Mouse (Mus musculus) heart, adult 2 months (tissue): ENCODE measurements around the gene Scnn1a. TPM values are rescaled to one million over a fixed set of nuclear protein-coding genes. Genes with fewer than 3 reads are reported as not detected.

Experiments used
- DNase-seq, 2 experiments: peaks; one replicate each; pipeline ENCODE4 v3.0.0; 2021
- H3K27ac ChIP-seq: fragments of 200-600 bp; 2 replicates; pipeline ENCODE4 v1.8.1; 2022
- H3K27me3 ChIP-seq: fragments of 200-500 bp; 2 replicates; pipeline ENCODE4 v1.6.1; 2012; ENCODE audit warnings: mild to moderate bottlenecking, low read length, inconsistent platforms, mixed read lengths; ENCODE audit not compliant: control insufficient read depth, insufficient read depth
- H3K36me3 ChIP-seq: fragments of 200-500 bp; 2 replicates; pipeline ENCODE4 v1.6.1; 2012; ENCODE audit warnings: low read length, inconsistent platforms; ENCODE audit not compliant: control insufficient read depth, insufficient read depth
- H3K4me1 ChIP-seq: fragments of 200-500 bp; 2 replicates; pipeline ENCODE4 v1.6.1; 2011; ENCODE audit warnings: low read length; ENCODE audit not compliant: control insufficient read depth, insufficient read depth
- H3K4me3 ChIP-seq: fragments of 200-600 bp; 2 replicates; pipeline ENCODE4 v1.8.1; 2022
- H3K79me2 ChIP-seq: fragments of 200-500 bp; replicated peaks from 2 replicates; pipeline ENCODE4 v1.6.1; 2012; ENCODE audit warnings: mild to moderate bottlenecking, inconsistent platforms, low read length, moderate library complexity, mixed read lengths; ENCODE audit not compliant: control insufficient read depth, insufficient read depth
- H3K9ac ChIP-seq: fragments of 200-500 bp; 2 replicates; pipeline ENCODE4 v1.6.1; 2012; ENCODE audit warnings: low read depth, mild to moderate bottlenecking, control low read depth, inconsistent platforms, low read length, mixed read lengths
- CTCF ChIP-seq: fragments of 200-600 bp; IDR thresholded peaks from 2 replicates; pipeline ENCODE4 v1.8.1; 2022; ENCODE audit warnings: antibody characterized with exemption, mild to moderate bottlenecking, moderate library complexity
- EP300 ChIP-seq: fragments of 200-500 bp; IDR thresholded peaks from 2 replicates; pipeline ENCODE4 v1.6.1; 2011; ENCODE audit warnings: low read depth, low read length, control low read depth; ENCODE audit not compliant: insufficient read depth
- POLR2A ChIP-seq: fragments of 200-500 bp; IDR thresholded peaks from 2 replicates; pipeline ENCODE4 v1.6.1; 2011; ENCODE audit warnings: mild to moderate bottlenecking, low read depth, low read length, control low read depth; ENCODE audit not compliant: insufficient read depth
- WGBS: fragments of 180-500 bp; shearing (Covaris S2); methylation state at CpG from one replicate; pipeline ENCODE4 v1.1.7; 2018; 5-methylcytosine and 5-hydroxymethylcytosine counted together
- intact Hi-C: fragments of 180-260 bp; cut with DNase I; formaldehyde crosslinking; loops from one replicate; pipeline ENCODE4 v1.15.1; 2025
- polyA plus RNA-seq: library from polyadenylated mRNA; depleted of rRNA; stranded (reverse); fragments of >200 nt; gene quantifications from 2 replicates; pipeline ENCODE4 v1.2.3, GENCODE M21; 2012
- total RNA-seq, 2 experiments: library from RNA; stranded (reverse); gene quantifications; 2 replicates each; pipeline ENCODE4 v1.2.3; 2021

Gene Scnn1a
- total and polyA plus RNA-seq, 3 experiments: 0.37 to 3.1 (median 0.75) TPM

- H3K27ac ChIP-seq: peak overlapping the region; percentile 98
- peak overlapping the region; percentile 83 for H3K9ac ChIP-seq
- DNase-seq: peak in 1 of 2 experiments; percentile 66
- TF ChIP-seq EP300 (no peak), POLR2A (0 out of 2 replicates have a peak, but pooled peaks have one; percentile 14)
- no peaks in the 10 kb centered on the region for H3K79me2 ChIP-seq
- peaks cover 30% of the 10 kb centered on the region for H3K4me1 ChIP-seq
- WGBS: 18% methylated on average over 20 of the region's 20 CpGs
- H3K27me3 ChIP-seq: no peaks in the 10 kb centered on the region
- peak overlapping the region; percentile 71 for H3K4me3 ChIP-seq
- no peaks in the 10 kb centered on the region; the same call in 1 of the 2 replicates for H3K36me3 ChIP-seq
- intact Hi-C loops: no loop called here
Measured at GRCm38 (mm10) chr6:125350231-125350994, 30.0 kb downstream of the Scnn1a start.

DNA sequence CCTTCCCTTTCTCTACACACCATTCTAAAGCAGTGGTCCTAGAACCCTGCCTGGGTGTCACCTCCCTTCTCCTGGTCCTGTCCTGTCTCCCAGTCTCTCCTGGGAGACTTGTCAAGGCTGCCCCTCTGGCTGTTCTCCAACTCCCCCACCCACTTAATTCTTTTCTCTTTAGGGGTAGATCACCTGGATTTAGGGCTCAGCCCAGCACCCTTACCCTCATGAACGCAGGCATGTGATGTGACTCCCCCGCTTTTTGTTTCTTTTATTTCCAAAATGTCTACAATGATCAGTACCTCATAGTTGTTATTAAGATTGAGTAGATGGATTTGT is 30.5 kb downstream of the Scnn1a start:
- Histone ChIP-seq H3K9ac (0 out of 2 replicates have a peak overlapping the region, but pooled peaks have one; percentile 4), H3K79me2 (no peaks in the 10 kb centered on the region), H3K4me1 (peaks cover 35% of the 10 kb centered on the region), H3K27me3 (no peaks in the 10 kb centered on the region), H3K4me3 (peak overlapping the region; percentile 71), H3K36me3 (no peaks in the 10 kb centered on the region; the same call in 1 of the 2 replicates), H3K27ac (peak overlapping the region; percentile 98)
- WGBS: 57% methylated on average over 2 of the region's 2 CpGs
- intact Hi-C loops: no loop called here
- no peak for DNase-seq
- TF ChIP-seq POLR2A (no peak), EP300 (no peak), CTCF (no peak)

DNA sequence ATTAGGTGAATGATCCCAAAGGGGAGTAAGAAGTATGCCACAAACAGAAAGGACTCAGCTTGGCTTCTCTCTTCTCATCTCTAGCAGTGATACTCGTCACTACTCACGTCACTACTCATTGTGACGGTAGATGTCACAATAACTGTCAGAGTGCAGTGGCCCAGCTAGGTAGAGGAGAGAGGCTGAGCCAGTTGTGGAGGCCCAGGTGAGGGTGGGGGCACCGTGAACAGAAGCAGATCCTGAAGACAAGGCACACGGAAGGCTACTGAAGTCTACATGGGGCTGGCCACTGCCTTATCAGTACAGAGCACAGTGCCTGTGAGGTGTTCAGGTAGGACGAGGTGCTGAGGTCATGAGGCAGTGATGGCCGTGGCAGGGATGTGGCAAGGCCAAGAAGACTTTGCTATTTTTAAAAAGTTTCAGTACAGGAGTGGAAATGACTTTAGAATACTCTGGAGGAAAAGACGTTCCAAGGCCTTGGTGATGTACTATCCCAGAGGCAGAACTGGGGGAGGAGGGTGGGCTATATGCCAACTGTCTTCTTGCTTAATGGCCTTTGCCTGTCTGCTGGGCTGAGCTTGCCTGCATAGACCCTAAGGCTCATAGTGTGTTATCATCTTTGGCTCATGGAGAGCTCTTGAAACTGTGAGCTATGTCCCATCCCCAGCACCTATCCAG is 31.0 kb downstream of the Scnn1a start:
- Histone ChIP-seq H3K27ac (peak overlapping the region; percentile 98), H3K9ac (peak overlapping the region; percentile 40), H3K79me2 (no peaks in the 10 kb centered on the region), H3K4me3 (peak overlapping the region; percentile 71), H3K36me3 (no peaks in the 10 kb centered on the region; the same call in 1 of the 2 replicates), H3K27me3 (no peaks in the 10 kb centered on the region), H3K4me1 (peaks cover 36% of the 10 kb centered on the region)
- DNase-seq: peak; percentile 60 to 62
- WGBS: 30% methylated on average over 8 of the region's 8 CpGs
- intact Hi-C loops: no loop called here
- TF ChIP-seq CTCF: no peak

GRCm38 (mm10) chr6:125352046-125352384 is 31.6 kb downstream of the Scnn1a start:
- Histone ChIP-seq H3K9ac (no peak overlapping the region; the same call in 1 of the 2 replicates), H3K4me1 (peaks cover 37% of the 10 kb centered on the region), H3K4me3 (peak overlapping the region; percentile 71; the same call in 1 of the 2 replicates), H3K27ac (peak overlapping the region; percentile 98), H3K27me3 (no peaks in the 10 kb centered on the region), H3K79me2 (no peaks in the 10 kb centered on the region), H3K36me3 (no peaks in the 10 kb centered on the region; the same call in 1 of the 2 replicates)
- TF ChIP-seq POLR2A (no peak), EP300 (no peak), CTCF (no peak)
- WGBS: 43% methylated on average over 5 of the region's 5 CpGs
- DNase-seq: no peak
- intact Hi-C loops: no loop called here

DNA sequence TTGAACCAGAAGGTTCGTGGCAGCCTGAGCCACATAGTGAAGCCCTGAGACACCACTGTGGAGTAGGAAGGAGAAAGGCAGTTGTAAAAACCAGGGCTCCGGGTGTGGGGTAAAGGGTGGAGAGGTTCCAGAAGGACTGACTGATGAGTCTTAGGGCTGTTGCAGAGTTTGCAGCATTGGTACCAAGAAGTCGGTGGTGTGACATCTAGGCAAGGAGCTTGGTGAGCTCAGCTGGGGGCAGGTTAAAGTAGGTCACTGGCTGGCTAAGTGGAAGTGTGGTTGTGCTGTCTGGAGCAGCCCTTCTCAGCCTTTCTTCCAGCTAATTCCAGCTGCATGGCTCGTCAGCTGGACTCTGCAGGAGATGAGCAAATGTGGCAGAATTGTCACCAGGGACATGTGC is 32.4 kb downstream of the Scnn1a start:
- peaks cover 37% of the 10 kb centered on the region for H3K4me1 ChIP-seq
- peak overlapping the region; percentile 2; the same call in 1 of the 2 replicates for H3K9ac ChIP-seq
- TF ChIP-seq CTCF: no peak
- no peak for TF ChIP-seq EP300
- TF ChIP-seq POLR2A: no peak
- H3K4me3 ChIP-seq: peak overlapping the region; percentile 4
- no peaks in the 10 kb centered on the region for H3K27me3 ChIP-seq
- H3K79me2 ChIP-seq: no peaks in the 10 kb centered on the region
- no peak for DNase-seq
- WGBS: 28% methylated on average over 4 of the region's 4 CpGs
- H3K36me3 ChIP-seq: no peaks in the 10 kb centered on the region; the same call in 1 of the 2 replicates
- intact Hi-C loops: no loop called here
- peak overlapping the region; percentile 91 for H3K27ac ChIP-seq

- H3K4me3 ChIP-seq: peak overlapping the region; percentile 48; the same call in 1 of the 2 replicates
- no peak for DNase-seq
- intact Hi-C loops: no loop called here
- no peak for TF ChIP-seq CTCF
- no peak for TF ChIP-seq EP300
- no peak for TF ChIP-seq POLR2A
- H3K79me2 ChIP-seq: no peaks in the 10 kb centered on the region
- H3K27me3 ChIP-seq: no peaks in the 10 kb centered on the region
- 53% methylated on average over 11 of the region's 11 CpGs for WGBS
- no peaks in the 10 kb centered on the region; the same call in 1 of the 2 replicates for H3K36me3 ChIP-seq
- H3K9ac ChIP-seq: peak overlapping the region; percentile 2; the same call in 1 of the 2 replicates
- H3K27ac ChIP-seq: peak overlapping the region; percentile 91
- H3K4me1 ChIP-seq: peaks cover 37% of the 10 kb centered on the region
Measured at GRCm38 (mm10) chr6:125353221-125353620, 32.8 kb downstream of the Scnn1a start.
